Mouse (Mus musculus): ENCODE results near the gene Olfr811.

DNA sequence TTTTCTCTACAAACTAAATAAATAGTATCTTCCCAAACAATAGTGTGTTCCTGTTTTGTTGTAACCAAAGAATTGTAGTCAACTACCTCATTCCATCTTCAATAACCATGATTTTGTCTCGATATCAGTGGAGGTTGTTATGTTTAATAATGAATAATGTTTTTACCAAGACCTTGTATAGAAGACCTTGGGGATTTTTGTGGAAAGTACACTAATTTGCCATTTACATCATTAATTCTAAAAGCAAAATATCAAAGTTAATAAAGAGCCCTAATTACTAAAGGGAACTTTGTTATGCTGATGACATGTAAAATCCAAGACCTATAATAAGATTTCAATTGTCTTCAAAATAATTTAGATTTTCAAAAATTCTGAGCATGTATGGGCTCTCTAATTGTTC lies 46.5 kb downstream of the Olfr811 start, which contains the start of gene Olfr807:
- TF ChIP-seq CTCF (IDR thresholded peaks at IDR 0.05) (no peak), EP300 (IDR thresholded peaks at IDR 0.05) (no peak)

All from lung, postnatal 0 days (tissue).